Mouse (Mus musculus): ENCODE results near the gene Cdh3. TPM values are rescaled to one million over a fixed set of nuclear protein-coding genes. Genes with fewer than 3 reads are reported as not detected.

Gene Cdh3
- 39.9 and 41.0 TPM in 2 replicates for polyA plus RNA-seq (2016; fragmentation: Nextera tagmentation; extraction: Ambion mirVana)

DNA sequence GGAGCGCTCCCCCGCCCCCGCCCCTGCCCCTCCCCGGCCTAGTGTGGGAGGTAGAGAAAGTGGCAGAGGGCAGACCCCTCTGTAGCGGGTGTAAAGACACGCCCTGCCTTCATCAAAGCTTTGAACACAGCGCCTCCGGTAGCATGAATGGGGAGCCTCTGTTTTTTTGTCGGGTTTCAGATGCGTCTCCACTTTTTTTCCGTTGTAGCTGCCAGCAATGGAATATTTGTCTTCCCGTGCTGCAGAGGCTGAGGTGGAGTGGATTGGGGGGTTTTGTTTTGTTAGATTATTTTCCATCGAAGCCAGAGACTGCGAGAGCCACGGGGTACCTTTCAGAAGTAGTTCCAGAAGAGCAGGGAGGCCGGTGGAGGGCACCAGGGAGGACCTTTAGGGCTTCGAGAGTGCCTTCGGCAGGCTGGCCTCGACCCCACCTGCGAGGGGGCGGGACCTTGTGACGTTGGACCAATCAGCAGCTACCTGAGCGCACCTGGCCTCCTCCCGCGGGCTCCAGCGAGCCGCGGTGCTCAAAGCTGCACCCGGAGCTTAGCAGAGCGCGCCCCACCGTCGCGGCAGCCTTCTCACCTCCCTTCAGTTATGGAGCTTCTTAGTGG lies at the start of gene Cdh3:
TSS of gene Cdh3 (plus strand) at position 527 of the 611 bp plus-strand sequence.
- H3K4me1 ChIP-seq (replicated peaks): peaks cover 44% of the 10 kb centered on the region
- H3K9ac ChIP-seq: peak within 1 kb of the TSS; percentile 82
- peak within 1 kb of the TSS; percentile 71 for H3K4me3 ChIP-seq
- peak; percentile 55 for ATAC-seq (ENCODE audit: insufficient number of reproducible peaks, low FRiP score)
- H3K36me3 ChIP-seq: peaks cover 10% of the 10 kb centered on the region
- H3K27ac ChIP-seq (ENCODE audit: poor library complexity, severe bottlenecking): peak within 1 kb of the TSS; percentile 93
- peak within 1 kb of the TSS; percentile 80 for H3K4me2 ChIP-seq
- 0 out of 2 replicates have a peak, but pooled peaks cover 6% of the 10 kb centered on the region for H3K27me3 ChIP-seq (replicated peaks)
- WGBS: 1% methylated on average over 32 of the region's 34 CpGs
- H3K9me3 ChIP-seq (replicated peaks): no peaks in the 10 kb centered on the region

DNA sequence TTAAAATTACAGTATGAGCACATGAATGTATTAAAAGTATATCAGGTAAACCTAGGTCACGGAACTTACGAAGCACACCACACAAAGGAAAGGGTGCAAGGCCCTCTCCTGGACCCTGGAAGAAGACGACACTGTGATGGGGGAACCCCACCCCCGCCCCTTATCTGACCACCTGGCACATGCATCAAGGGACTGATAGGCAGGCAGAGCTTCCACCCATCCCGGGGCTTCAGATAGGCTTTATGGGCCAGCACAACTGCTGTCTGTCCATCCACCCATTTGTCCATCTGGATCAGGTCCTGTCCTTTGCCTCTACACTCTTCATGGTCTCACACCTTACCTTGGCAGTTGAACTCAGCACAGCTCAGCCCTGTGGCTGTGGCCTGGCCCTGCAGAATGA lies 48.6 kb upstream of the Cdh3 start:
- Histone ChIP-seq H3K9me3 (replicated peaks) (0 out of 2 replicates have a peak, but pooled peaks cover 3% of the 10 kb centered on the region), H3K4me2 (no peak overlapping the region), H3K27me3 (replicated peaks) (no peaks in the 10 kb centered on the region), H3K9ac (no peak overlapping the region), H3K4me1 (replicated peaks) (peaks cover 23% of the 10 kb centered on the region), H3K27ac (ENCODE audit: poor library complexity, severe bottlenecking) (no peak overlapping the region), H3K4me3 (no peak overlapping the region), H3K36me3 (no peaks in the 10 kb centered on the region)
- no peak for ATAC-seq (ENCODE audit: insufficient number of reproducible peaks, low FRiP score)
- WGBS: 50% methylated on average over 5 of the region's 5 CpGs

DNA sequence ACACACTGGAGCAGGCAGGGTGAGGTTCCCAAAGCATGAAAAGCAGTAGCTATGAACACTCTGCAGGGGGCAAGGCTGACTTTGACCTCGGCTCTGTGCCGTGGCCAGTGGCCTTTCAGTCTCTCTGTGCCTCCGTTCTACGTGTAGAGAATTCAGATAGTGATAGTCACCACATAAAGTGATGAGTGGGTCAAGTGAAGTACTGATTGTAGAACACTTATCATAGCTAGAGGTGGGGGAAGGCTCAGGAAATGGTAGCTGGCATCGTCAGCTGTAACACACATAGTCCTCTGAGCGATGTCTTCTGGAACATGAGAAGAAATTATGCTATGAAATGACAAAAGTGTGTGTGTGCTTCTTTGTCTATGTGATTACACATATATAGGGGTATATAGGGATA lies 46.9 kb upstream of the Cdh3 start:
- no peak for ATAC-seq (ENCODE audit: insufficient number of reproducible peaks, low FRiP score)
- WGBS: 32% methylated on average over 6 of the region's 6 CpGs

GRCm38 (mm10) chr8:106469485-106469884 lies 41.2 kb upstream of the Cdh3 start:
- Histone ChIP-seq H3K36me3 (no peaks in the 10 kb centered on the region), H3K4me2 (no peak overlapping the region), H3K4me3 (no peak overlapping the region), H3K27ac (ENCODE audit: poor library complexity, severe bottlenecking) (no peak overlapping the region), H3K9ac (no peak overlapping the region), H3K4me1 (replicated peaks) (no peaks in the 10 kb centered on the region), H3K27me3 (replicated peaks) (no peaks in the 10 kb centered on the region), H3K9me3 (replicated peaks) (0 out of 2 replicates have a peak, but pooled peaks cover 3% of the 10 kb centered on the region)
- WGBS: 60% methylated on average over 7 of the region's 7 CpGs
- no peak for ATAC-seq (ENCODE audit: insufficient number of reproducible peaks, low FRiP score)

More for the DNA sequence above, 46.9 kb upstream of the Cdh3 start:
- Histone ChIP-seq H3K9me3 (replicated peaks) (0 out of 2 replicates have a peak, but pooled peaks cover 3% of the 10 kb centered on the region), H3K4me1 (replicated peaks) (peaks cover 23% of the 10 kb centered on the region), H3K4me3 (no peak overlapping the region), H3K4me2 (no peak overlapping the region), H3K9ac (no peak overlapping the region), H3K36me3 (no peaks in the 10 kb centered on the region), H3K27me3 (replicated peaks) (no peaks in the 10 kb centered on the region), H3K27ac (ENCODE audit: poor library complexity, severe bottlenecking) (no peak overlapping the region)

- Histone ChIP-seq H3K27me3 (replicated peaks) (no peaks in the 10 kb centered on the region), H3K9ac (no peak overlapping the region), H3K4me3 (no peak overlapping the region), H3K4me2 (no peak overlapping the region), H3K9me3 (replicated peaks) (peaks cover 7% of the 10 kb centered on the region; the same call in 1 of the 2 replicates), H3K27ac (ENCODE audit: poor library complexity, severe bottlenecking) (no peak overlapping the region), H3K4me1 (replicated peaks) (no peaks in the 10 kb centered on the region), H3K36me3 (no peaks in the 10 kb centered on the region)
- 89% methylated on average over 5 of the region's 5 CpGs for WGBS
- ATAC-seq (ENCODE audit: insufficient number of reproducible peaks, low FRiP score): no peak
These were observed 36.7 kb upstream of the Cdh3 start for GRCm38 (mm10) chr8:106474001-106474400.

DNA sequence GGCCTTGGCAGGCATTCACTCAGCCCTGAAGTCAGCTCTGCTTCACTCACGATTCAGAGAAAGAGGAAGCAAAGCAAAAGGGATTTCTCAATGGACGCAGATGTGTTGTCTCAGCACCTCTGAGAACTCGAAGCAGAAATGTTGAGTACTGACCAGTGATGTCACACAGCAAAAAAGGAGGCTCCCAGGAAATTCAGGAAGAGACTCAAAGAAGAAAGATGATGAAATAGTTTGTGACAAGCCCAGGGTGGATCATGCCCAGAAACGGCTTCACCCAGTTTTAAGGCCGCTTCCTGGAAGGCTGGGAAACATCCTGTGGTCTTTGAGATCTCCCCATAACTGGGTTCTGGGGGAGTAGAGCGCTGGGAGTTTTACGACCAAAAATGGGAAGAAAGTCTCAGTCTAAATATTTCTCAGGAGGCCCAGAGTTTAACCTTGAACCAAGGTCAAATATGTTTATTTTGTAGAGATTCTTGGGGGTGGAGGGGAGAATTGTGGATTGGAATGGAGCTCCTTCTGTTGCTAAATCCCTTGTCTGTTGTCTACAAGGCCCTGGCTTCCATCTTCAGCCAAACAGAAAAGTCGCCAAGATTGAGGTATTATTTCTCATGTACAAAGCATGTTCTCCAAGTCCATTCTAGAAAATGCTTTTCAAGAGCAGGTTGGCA lies 10.5 kb upstream of the Cdh3 start, which contains the start of gene 6030452D12Rik:
TSS of gene 6030452D12Rik (plus strand) at position 505 of the 668 bp plus-strand sequence.
- Histone ChIP-seq H3K27me3 (replicated peaks) (no peaks in the 10 kb centered on the region), H3K9me3 (replicated peaks) (0 out of 2 replicates have a peak, but pooled peaks cover 6% of the 10 kb centered on the region), H3K36me3 (no peaks in the 10 kb centered on the region), H3K9ac (no peak within 1 kb of the TSS), H3K4me1 (replicated peaks) (0 out of 2 replicates have a peak, but pooled peaks cover under 1% of the 10 kb centered on the region), H3K4me2 (no peak within 1 kb of the TSS), H3K27ac (ENCODE audit: poor library complexity, severe bottlenecking) (no peak within 1 kb of the TSS), H3K4me3 (no peak within 1 kb of the TSS)
- 73% methylated on average over 8 of the region's 8 CpGs for WGBS
- no peak for ATAC-seq (ENCODE audit: insufficient number of reproducible peaks, low FRiP score)

- no peak for ATAC-seq (ENCODE audit: insufficient number of reproducible peaks, low FRiP score)
- no peak overlapping the region for H3K27ac ChIP-seq (ENCODE audit: poor library complexity, severe bottlenecking)
- 89% methylated on average over 7 of the region's 7 CpGs for WGBS
- no peak overlapping the region for H3K4me2 ChIP-seq
- H3K9me3 ChIP-seq (replicated peaks): 0 out of 2 replicates have a peak, but pooled peaks cover 3% of the 10 kb centered on the region
- H3K27me3 ChIP-seq (replicated peaks): 0 out of 2 replicates have a peak, but pooled peaks cover 6% of the 10 kb centered on the region
- H3K4me3 ChIP-seq: no peak overlapping the region
- peaks cover 24% of the 10 kb centered on the region for H3K4me1 ChIP-seq (replicated peaks)
- no peak overlapping the region for H3K9ac ChIP-seq
- no peaks in the 10 kb centered on the region for H3K36me3 ChIP-seq
These were observed 6.5 kb upstream of the Cdh3 start for GRCm38 (mm10) chr8:106504241-106504640.

- H3K9ac ChIP-seq: no peak overlapping the region
- peaks cover 27% of the 10 kb centered on the region for H3K4me1 ChIP-seq (replicated peaks)
- H3K9me3 ChIP-seq (replicated peaks): no peaks in the 10 kb centered on the region
- H3K27me3 ChIP-seq (replicated peaks): 0 out of 2 replicates have a peak, but pooled peaks cover 6% of the 10 kb centered on the region
- H3K36me3 ChIP-seq: no peaks in the 10 kb centered on the region
- no peak for ATAC-seq (ENCODE audit: insufficient number of reproducible peaks, low FRiP score)
- H3K27ac ChIP-seq (ENCODE audit: poor library complexity, severe bottlenecking): no peak overlapping the region
- H3K4me3 ChIP-seq: no peak overlapping the region
- H3K4me2 ChIP-seq: no peak overlapping the region
- WGBS: 44% methylated on average over 10 of the region's 10 CpGs
These were observed 5.2 kb upstream of the Cdh3 start for GRCm38 (mm10) chr8:106505328-106505965.

DNA sequence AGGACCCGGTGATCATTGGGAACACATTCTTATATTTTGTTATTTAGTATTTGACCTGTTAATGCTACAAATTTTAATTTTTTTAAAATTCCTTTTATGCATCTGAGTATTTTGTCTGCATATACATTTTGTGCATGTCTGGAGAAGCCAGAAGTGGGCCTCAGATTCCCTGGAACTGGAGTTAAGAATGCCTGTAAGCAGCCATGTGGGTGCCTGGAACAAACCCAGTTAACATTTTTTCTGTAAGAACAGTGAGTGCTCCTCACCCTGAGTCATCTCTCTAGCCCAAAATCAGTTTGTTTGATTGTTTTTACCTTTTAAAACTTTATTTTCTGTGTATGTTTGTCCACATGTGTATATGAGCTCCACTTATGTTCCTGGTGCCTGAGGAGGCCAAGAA lies 4.6 kb upstream of the Cdh3 start:
- Histone ChIP-seq H3K9ac (no peak overlapping the region), H3K9me3 (replicated peaks) (no peaks in the 10 kb centered on the region), H3K36me3 (no peaks in the 10 kb centered on the region), H3K4me3 (no peak overlapping the region), H3K4me2 (no peak overlapping the region), H3K27ac (ENCODE audit: poor library complexity, severe bottlenecking) (no peak overlapping the region), H3K4me1 (replicated peaks) (peaks cover 32% of the 10 kb centered on the region), H3K27me3 (replicated peaks) (0 out of 2 replicates have a peak, but pooled peaks cover 6% of the 10 kb centered on the region)
- no peak for ATAC-seq (ENCODE audit: insufficient number of reproducible peaks, low FRiP score)
- WGBS: 91% methylated on average over 1 of the region's 1 CpGs

- peak; percentile 49; the same call in 1 of the 2 replicates for ATAC-seq (ENCODE audit: insufficient number of reproducible peaks, low FRiP score)
- peaks cover 37% of the 10 kb centered on the region for H3K4me1 ChIP-seq (replicated peaks)
- H3K27ac ChIP-seq (ENCODE audit: poor library complexity, severe bottlenecking): peak overlapping the region; percentile 66
- H3K9ac ChIP-seq: peak overlapping the region; percentile 55
- WGBS: under 1% methylated on average over 30 of the region's 30 CpGs
- no peaks in the 10 kb centered on the region for H3K9me3 ChIP-seq (replicated peaks)
- H3K4me3 ChIP-seq: peak overlapping the region; percentile 50
- peak overlapping the region; percentile 74 for H3K4me2 ChIP-seq
- H3K27me3 ChIP-seq (replicated peaks): 0 out of 2 replicates have a peak, but pooled peaks cover 6% of the 10 kb centered on the region
- H3K36me3 ChIP-seq: no peaks in the 10 kb centered on the region
These were observed 2.8 kb upstream of the Cdh3 start for GRCm38 (mm10) chr8:106507761-106508331.
